Mouse (Mus musculus): ENCODE data around the gene Chp2. TPM values are rescaled to one million over a fixed set of nuclear protein-coding genes. Genes with fewer than 3 reads are reported as not detected.

Gene Chp2
- polyA plus RNA-seq, 1 experiment from 2014 or later: 54.5 TPM

DNA sequence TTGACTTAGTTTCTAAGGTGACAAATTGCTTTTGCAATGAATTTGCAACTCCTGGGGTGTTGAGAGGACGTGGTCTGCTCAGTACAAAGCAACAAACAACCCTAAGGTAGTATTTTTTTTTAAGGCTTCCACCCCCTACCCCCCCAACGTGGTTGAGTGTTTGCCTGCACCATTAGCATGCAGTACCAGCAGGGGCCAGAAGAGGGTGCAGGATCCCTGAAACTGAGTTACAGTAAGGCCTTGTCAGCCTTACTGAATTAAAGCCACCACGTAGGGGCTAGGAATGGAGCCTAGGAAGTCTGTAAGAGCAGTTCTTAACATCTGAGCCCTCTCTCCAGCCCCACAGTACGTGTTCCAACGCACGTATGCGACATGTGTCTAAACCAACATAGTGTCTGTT is 29.8 kb upstream of the Chp2 start:
- no peaks in the 10 kb centered on the region for H3K9me3 ChIP-seq (ENCODE audit: control insufficient read depth)
- ATAC-seq: no peak
- no peak overlapping the region for H3K4me2 ChIP-seq (replicated peaks; ENCODE audit: low read depth)
- peak; percentile 91 for TF ChIP-seq CTCF (IDR thresholded peaks at IDR 0.05; ENCODE audit: low read depth)
- no peak overlapping the region for H3K9ac ChIP-seq (ENCODE audit: low read depth, low read length)
- H3K27me3 ChIP-seq (replicated peaks; ENCODE audit: control insufficient read depth, insufficient read depth, low read length): no peaks in the 10 kb centered on the region
- no peak overlapping the region for H3K4me3 ChIP-seq (ENCODE audit: low read depth, low read length)
- 32% methylated on average over 7 of the region's 7 CpGs for WGBS
- H3K4me1 ChIP-seq (replicated peaks; ENCODE audit: control insufficient read depth, insufficient read depth, low read length): no peaks in the 10 kb centered on the region
- H3K36me3 ChIP-seq (ENCODE audit: control insufficient read depth, insufficient read depth): no peaks in the 10 kb centered on the region
- no peak overlapping the region for H3K27ac ChIP-seq (ENCODE audit: low read depth, low read length)

DNA sequence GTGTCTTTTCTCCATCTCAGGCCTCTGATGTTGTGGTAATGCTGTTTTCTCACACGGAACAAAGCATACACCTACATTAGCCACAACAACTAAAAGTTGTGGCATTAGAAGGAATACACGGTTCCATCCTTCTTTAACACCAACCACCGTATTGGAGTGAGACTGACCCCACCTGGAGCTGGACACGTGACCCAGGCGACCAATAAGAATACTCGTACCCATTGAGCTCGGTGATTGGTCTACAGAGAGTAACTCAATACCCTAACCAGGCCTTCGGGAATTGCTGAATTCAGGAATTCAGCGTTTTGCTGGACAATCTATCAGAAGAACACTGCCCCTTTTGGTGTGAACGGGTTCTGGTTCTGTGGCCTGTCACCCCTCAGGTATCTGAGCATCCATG is 28.2 kb upstream of the Chp2 start:
- no peak for ATAC-seq
- no peaks in the 10 kb centered on the region for H3K9me3 ChIP-seq (ENCODE audit: control insufficient read depth)
- 62% methylated on average over 10 of the region's 10 CpGs for WGBS

DNA sequence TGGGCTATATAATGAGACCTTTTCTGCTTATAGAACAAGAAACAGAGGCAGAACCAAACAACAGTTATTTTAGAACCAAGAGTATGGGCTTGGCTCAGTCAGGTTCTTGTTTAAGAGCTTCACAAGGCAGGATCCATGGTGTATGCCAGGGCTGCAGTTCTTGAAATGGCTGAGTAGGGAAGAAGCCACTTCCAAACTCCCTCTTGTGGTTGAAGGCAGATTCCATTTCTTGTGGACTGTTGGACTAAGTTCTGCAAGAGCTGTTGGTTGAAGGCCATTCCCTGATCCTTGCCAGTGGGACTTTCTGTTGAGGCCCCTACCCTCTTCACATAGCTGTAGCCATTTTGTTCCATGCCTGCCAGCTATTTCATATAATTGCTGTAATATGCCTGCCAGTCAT is 25.4 kb upstream of the Chp2 start:
- no peak for ATAC-seq
- TF ChIP-seq CTCF (IDR thresholded peaks at IDR 0.05; ENCODE audit: low read depth): peak; percentile 55
- Histone ChIP-seq H3K36me3 (ENCODE audit: control insufficient read depth, insufficient read depth) (no peaks in the 10 kb centered on the region), H3K4me2 (replicated peaks; ENCODE audit: low read depth) (no peak overlapping the region), H3K27me3 (replicated peaks; ENCODE audit: control insufficient read depth, insufficient read depth, low read length) (no peaks in the 10 kb centered on the region), H3K4me3 (ENCODE audit: low read depth, low read length) (no peak overlapping the region), H3K9ac (ENCODE audit: low read depth, low read length) (no peak overlapping the region), H3K9me3 (ENCODE audit: control insufficient read depth) (no peaks in the 10 kb centered on the region), H3K4me1 (replicated peaks; ENCODE audit: control insufficient read depth, insufficient read depth, low read length) (no peaks in the 10 kb centered on the region), H3K27ac (ENCODE audit: low read depth, low read length) (no peak overlapping the region)

More for the DNA sequence above, 28.2 kb upstream of the Chp2 start:
- Histone ChIP-seq H3K4me2 (replicated peaks; ENCODE audit: low read depth) (no peak overlapping the region), H3K4me3 (ENCODE audit: low read depth, low read length) (no peak overlapping the region), H3K27ac (ENCODE audit: low read depth, low read length) (no peak overlapping the region), H3K4me1 (replicated peaks; ENCODE audit: control insufficient read depth, insufficient read depth, low read length) (no peaks in the 10 kb centered on the region), H3K36me3 (ENCODE audit: control insufficient read depth, insufficient read depth) (no peaks in the 10 kb centered on the region), H3K9ac (ENCODE audit: low read depth, low read length) (no peak overlapping the region), H3K27me3 (replicated peaks; ENCODE audit: control insufficient read depth, insufficient read depth, low read length) (no peaks in the 10 kb centered on the region)
- TF ChIP-seq CTCF (IDR thresholded peaks at IDR 0.05; ENCODE audit: low read depth): no peak

DNA sequence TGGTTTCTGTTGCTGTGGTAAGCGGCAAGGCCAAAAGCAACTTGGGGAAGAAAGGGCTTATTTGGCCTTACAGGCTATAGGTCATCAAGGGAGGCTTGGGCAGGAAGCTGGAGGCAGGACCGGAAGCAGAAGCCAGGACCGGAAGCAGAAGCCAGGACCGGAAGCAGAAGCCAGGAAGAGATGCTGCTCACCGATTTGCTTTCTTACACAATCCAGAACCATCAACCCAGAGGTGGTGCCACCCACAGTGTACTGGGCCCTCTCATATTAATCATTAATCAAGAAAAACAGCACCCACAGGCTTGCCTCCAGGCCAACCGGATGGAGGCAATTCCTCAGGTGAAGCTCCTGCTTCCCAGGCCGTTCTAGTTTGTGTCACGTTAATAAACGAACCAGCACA is 22.5 kb upstream of the Chp2 start:
- Histone ChIP-seq H3K27ac (ENCODE audit: low read depth, low read length) (no peak overlapping the region), H3K9me3 (ENCODE audit: control insufficient read depth) (no peaks in the 10 kb centered on the region), H3K36me3 (ENCODE audit: control insufficient read depth, insufficient read depth) (no peaks in the 10 kb centered on the region), H3K27me3 (replicated peaks; ENCODE audit: control insufficient read depth, insufficient read depth, low read length) (no peaks in the 10 kb centered on the region), H3K4me3 (ENCODE audit: low read depth, low read length) (no peak overlapping the region), H3K4me1 (replicated peaks; ENCODE audit: control insufficient read depth, insufficient read depth, low read length) (no peaks in the 10 kb centered on the region), H3K4me2 (replicated peaks; ENCODE audit: low read depth) (no peak overlapping the region), H3K9ac (ENCODE audit: low read depth, low read length) (no peak overlapping the region)
- TF ChIP-seq CTCF (IDR thresholded peaks at IDR 0.05; ENCODE audit: low read depth): no peak
- 52% methylated on average over 9 of the region's 9 CpGs for WGBS
- ATAC-seq: peak; percentile 77

DNA sequence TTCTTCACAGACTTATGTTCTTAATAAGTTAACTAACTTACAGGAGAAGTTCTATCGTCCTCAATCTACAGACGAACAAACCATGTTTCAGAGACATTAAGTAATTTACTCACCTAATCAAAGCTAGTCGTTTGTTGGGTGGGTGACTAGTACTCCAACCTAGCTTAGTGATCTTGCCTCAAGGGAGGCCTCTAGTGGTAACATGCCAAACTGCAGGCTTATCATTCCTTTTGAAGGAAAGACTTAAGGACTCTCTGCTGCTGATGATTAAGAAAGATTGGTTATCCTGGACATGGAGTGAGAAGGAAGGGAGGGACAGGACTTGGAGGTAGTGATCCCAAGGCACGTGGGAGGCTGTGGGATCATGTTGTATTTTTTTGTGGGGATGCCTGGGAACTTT is 22.0 kb upstream of the Chp2 start:
- 27% methylated on average over 4 of the region's 4 CpGs for WGBS
- TF ChIP-seq CTCF (IDR thresholded peaks at IDR 0.05; ENCODE audit: low read depth): peak; percentile 88
- no peaks in the 10 kb centered on the region for H3K36me3 ChIP-seq (ENCODE audit: control insufficient read depth, insufficient read depth)
- H3K4me2 ChIP-seq (replicated peaks; ENCODE audit: low read depth): no peak overlapping the region
- H3K27me3 ChIP-seq (replicated peaks; ENCODE audit: control insufficient read depth, insufficient read depth, low read length): no peaks in the 10 kb centered on the region
- no peak overlapping the region for H3K27ac ChIP-seq (ENCODE audit: low read depth, low read length)
- H3K4me1 ChIP-seq (replicated peaks; ENCODE audit: control insufficient read depth, insufficient read depth, low read length): no peaks in the 10 kb centered on the region
- ATAC-seq: no peak
- H3K9ac ChIP-seq (ENCODE audit: low read depth, low read length): no peak overlapping the region
- H3K9me3 ChIP-seq (ENCODE audit: control insufficient read depth): no peaks in the 10 kb centered on the region
- no peak overlapping the region for H3K4me3 ChIP-seq (ENCODE audit: low read depth, low read length)

DNA sequence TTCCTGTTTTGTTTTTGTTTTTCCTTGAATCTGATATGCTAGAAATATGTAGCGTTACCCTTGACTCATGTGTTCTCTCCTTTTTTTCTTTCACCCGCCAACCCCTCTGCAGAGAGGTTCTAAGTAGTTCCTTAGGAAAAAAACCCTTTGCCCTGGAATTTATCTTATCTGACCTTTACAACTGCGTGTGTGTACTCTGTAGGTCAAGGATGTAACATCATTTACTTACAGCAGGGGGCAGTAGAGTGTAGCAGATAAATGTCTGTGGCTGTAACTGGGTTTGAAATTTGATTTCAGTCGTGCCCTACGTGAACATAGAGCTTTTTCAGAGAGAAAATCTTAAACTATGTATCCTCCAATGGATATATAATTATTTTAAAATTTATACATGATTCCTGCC is 20.0 kb upstream of the Chp2 start:
- TF ChIP-seq CTCF (IDR thresholded peaks at IDR 0.05; ENCODE audit: low read depth): peak; percentile 87
- Histone ChIP-seq H3K27me3 (replicated peaks; ENCODE audit: control insufficient read depth, insufficient read depth, low read length) (no peaks in the 10 kb centered on the region), H3K27ac (ENCODE audit: low read depth, low read length) (no peak overlapping the region), H3K4me2 (replicated peaks; ENCODE audit: low read depth) (no peak overlapping the region), H3K36me3 (ENCODE audit: control insufficient read depth, insufficient read depth) (no peaks in the 10 kb centered on the region), H3K9me3 (ENCODE audit: control insufficient read depth) (no peaks in the 10 kb centered on the region), H3K9ac (ENCODE audit: low read depth, low read length) (no peak overlapping the region), H3K4me3 (ENCODE audit: low read depth, low read length) (no peak overlapping the region), H3K4me1 (replicated peaks; ENCODE audit: control insufficient read depth, insufficient read depth, low read length) (no peaks in the 10 kb centered on the region)
- no peak; the same call in 1 of the 2 replicates for ATAC-seq
- 17% methylated on average over 5 of the region's 5 CpGs for WGBS

DNA sequence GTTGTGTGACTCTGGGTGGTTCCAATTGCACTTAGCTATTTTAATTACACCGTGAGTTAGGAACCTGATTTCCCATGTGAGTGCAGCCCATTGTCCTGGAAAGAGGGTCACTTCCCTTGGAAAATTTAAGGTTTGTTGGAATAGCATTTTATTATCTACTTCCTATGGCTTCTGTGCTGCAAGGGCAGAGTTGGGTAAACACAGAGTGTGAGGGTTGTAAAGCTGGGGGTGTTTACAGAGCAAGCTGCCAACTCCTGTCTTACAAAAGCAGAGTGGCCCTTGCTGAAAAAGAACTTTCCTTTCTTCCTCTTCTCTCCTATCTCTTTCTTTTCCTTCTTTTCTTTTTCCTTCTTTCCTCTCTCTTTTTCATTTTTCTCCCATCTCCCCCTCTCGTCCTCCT is 15.4 kb upstream of the Chp2 start:
- Histone ChIP-seq H3K9ac (ENCODE audit: low read depth, low read length) (no peak overlapping the region), H3K27ac (ENCODE audit: low read depth, low read length) (no peak overlapping the region), H3K36me3 (ENCODE audit: control insufficient read depth, insufficient read depth) (no peaks in the 10 kb centered on the region), H3K4me3 (ENCODE audit: low read depth, low read length) (no peak overlapping the region), H3K4me2 (replicated peaks; ENCODE audit: low read depth) (no peak overlapping the region), H3K9me3 (ENCODE audit: control insufficient read depth) (no peaks in the 10 kb centered on the region), H3K4me1 (replicated peaks; ENCODE audit: control insufficient read depth, insufficient read depth, low read length) (no peaks in the 10 kb centered on the region; the same call in 1 of the 2 replicates), H3K27me3 (replicated peaks; ENCODE audit: control insufficient read depth, insufficient read depth, low read length) (no peaks in the 10 kb centered on the region)
- 26% methylated on average over 2 of the region's 2 CpGs for WGBS
- no peak for TF ChIP-seq CTCF (IDR thresholded peaks at IDR 0.05; ENCODE audit: low read depth)
- ATAC-seq: peak; percentile 46; the same call in 1 of the 2 replicates

All from intestine, postnatal 0 days (tissue).